Mouse (Mus musculus) heart, adult 2 months (tissue): Measurements from ENCODE around the gene Kmt2d. TPM values are rescaled to one million over a fixed set of nuclear protein-coding genes. Genes with fewer than 3 reads are reported as not detected.

Source experiments
- DNase-seq, 2 experiments: peaks; one replicate each; pipeline ENCODE4 v3.0.0; 2021
- H3K27ac ChIP-seq: fragments of 200-600 bp; 2 replicates; pipeline ENCODE4 v1.8.1; 2022
- H3K27me3 ChIP-seq: fragments of 200-500 bp; 2 replicates; pipeline ENCODE4 v1.6.1; 2012; ENCODE audit warnings: mild to moderate bottlenecking, low read length, inconsistent platforms, mixed read lengths; ENCODE audit not compliant: control insufficient read depth, insufficient read depth
- H3K36me3 ChIP-seq: fragments of 200-500 bp; 2 replicates; pipeline ENCODE4 v1.6.1; 2012; ENCODE audit warnings: low read length, inconsistent platforms; ENCODE audit not compliant: control insufficient read depth, insufficient read depth
- H3K4me1 ChIP-seq: fragments of 200-500 bp; 2 replicates; pipeline ENCODE4 v1.6.1; 2011; ENCODE audit warnings: low read length; ENCODE audit not compliant: control insufficient read depth, insufficient read depth
- H3K4me3 ChIP-seq: fragments of 200-600 bp; 2 replicates; pipeline ENCODE4 v1.8.1; 2022
- H3K79me2 ChIP-seq: fragments of 200-500 bp; replicated peaks from 2 replicates; pipeline ENCODE4 v1.6.1; 2012; ENCODE audit warnings: mild to moderate bottlenecking, inconsistent platforms, low read length, moderate library complexity, mixed read lengths; ENCODE audit not compliant: control insufficient read depth, insufficient read depth
- H3K9ac ChIP-seq: fragments of 200-500 bp; 2 replicates; pipeline ENCODE4 v1.6.1; 2012; ENCODE audit warnings: low read depth, mild to moderate bottlenecking, control low read depth, inconsistent platforms, low read length, mixed read lengths
- CTCF ChIP-seq: fragments of 200-600 bp; IDR thresholded peaks from 2 replicates; pipeline ENCODE4 v1.8.1; 2022; ENCODE audit warnings: antibody characterized with exemption, mild to moderate bottlenecking, moderate library complexity
- EP300 ChIP-seq: fragments of 200-500 bp; IDR thresholded peaks from 2 replicates; pipeline ENCODE4 v1.6.1; 2011; ENCODE audit warnings: low read depth, low read length, control low read depth; ENCODE audit not compliant: insufficient read depth
- POLR2A ChIP-seq: fragments of 200-500 bp; IDR thresholded peaks from 2 replicates; pipeline ENCODE4 v1.6.1; 2011; ENCODE audit warnings: mild to moderate bottlenecking, low read depth, low read length, control low read depth; ENCODE audit not compliant: insufficient read depth
- WGBS: fragments of 180-500 bp; shearing (Covaris S2); methylation state at CpG from one replicate; pipeline ENCODE4 v1.1.7; 2018; 5-methylcytosine and 5-hydroxymethylcytosine counted together
- intact Hi-C: fragments of 180-260 bp; cut with DNase I; formaldehyde crosslinking; loops from one replicate; pipeline ENCODE4 v1.15.1; 2025
- polyA plus RNA-seq: library from polyadenylated mRNA; depleted of rRNA; stranded (reverse); fragments of >200 nt; gene quantifications from 2 replicates; pipeline ENCODE4 v1.2.3, GENCODE M21; 2012
- total RNA-seq, 2 experiments: library from RNA; stranded (reverse); gene quantifications; 2 replicates each; pipeline ENCODE4 v1.2.3; 2021

The Kmt2d gene
- total and polyA plus RNA-seq, 3 experiments: 17.7 to 56.5 (median 51.3) TPM

DNA sequence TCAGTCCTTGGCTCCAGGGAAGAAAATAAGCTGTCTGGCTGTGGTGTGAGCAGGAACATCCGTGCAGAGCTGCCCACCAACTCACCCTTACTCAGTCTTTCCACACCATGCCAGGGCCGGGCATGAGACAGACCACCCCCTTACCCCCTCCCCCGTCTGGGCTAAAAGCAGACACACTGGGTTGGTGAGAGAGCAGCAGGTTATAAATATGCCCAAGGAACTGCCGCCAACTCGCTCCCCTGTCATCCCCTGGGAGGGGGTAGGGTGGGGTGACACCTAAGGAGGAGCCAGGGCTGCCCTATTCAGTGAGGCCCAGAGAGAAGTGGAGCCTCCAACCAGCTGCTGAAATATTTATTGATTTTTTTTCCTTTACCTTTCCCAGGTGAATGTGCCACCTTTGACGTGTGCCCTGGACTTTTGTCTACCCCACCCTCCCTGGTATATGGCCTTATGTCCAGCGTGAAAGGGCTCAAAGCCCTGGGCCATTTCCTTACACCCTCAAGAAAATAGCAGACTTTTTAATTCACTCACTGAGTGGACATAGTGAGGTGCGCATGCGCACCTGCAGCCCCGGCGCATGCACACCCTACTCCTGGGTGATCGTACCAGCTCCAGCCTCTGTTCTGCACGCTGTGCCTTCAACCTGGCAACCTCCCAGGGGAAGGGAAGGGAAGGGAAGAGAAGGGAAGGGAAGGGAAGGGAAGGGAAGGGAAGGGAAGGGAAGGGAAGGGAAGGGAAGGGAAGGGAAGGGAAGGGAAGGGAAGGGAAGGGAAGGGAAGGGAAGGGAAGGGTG lies 74.0 kb downstream of the Kmt2d start:
- WGBS: 11% methylated on average over 13 of the region's 13 CpGs

DNA sequence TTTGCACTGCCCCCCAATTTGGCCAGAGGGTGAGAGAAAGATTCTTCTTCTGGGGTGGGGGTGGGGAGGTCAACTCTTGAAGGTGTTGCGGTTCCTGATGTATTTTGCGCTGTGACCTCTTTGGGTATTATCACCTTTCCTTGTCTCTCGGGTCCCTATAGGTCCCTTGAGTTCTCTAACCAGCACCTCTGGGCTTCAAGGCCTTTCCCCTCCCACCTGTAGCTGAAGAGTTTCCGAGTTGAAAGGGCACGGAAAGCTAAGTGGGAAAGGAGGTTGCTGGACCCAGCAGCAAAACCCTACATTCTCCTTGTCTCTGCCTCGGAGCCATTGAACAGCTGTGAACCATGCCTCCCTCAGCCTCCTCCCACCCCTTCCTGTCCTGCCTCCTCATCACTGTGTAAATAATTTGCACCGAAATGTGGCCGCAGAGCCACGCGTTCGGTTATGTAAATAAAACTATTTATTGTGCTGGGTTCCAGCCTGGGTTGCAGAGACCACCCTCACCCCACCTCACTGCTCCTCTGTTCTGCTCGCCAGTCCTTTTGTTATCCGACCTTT lies 77.8 kb downstream of the Kmt2d start:
- DNase-seq: no peak
- no peaks in the 10 kb centered on the region for H3K79me2 ChIP-seq
- peaks cover 8% of the 10 kb centered on the region for H3K4me1 ChIP-seq
- intact Hi-C loops: no loop called here
- no peak overlapping the region for H3K4me3 ChIP-seq
- TF ChIP-seq EP300 (no peak), POLR2A (no peak), CTCF (no peak)
- no peak overlapping the region for H3K27ac ChIP-seq
- no peak overlapping the region for H3K9ac ChIP-seq
- WGBS: 21% methylated on average over 13 of the region's 13 CpGs
- H3K27me3 ChIP-seq: peaks cover 34% of the 10 kb centered on the region
- H3K36me3 ChIP-seq: no peaks in the 10 kb centered on the region

More for the DNA sequence above, 74.0 kb downstream of the Kmt2d start:
- DNase-seq: no peak
- Histone ChIP-seq H3K4me1 (peaks cover 3% of the 10 kb centered on the region), H3K79me2 (no peaks in the 10 kb centered on the region), H3K9ac (no peak overlapping the region), H3K36me3 (no peaks in the 10 kb centered on the region), H3K4me3 (no peak overlapping the region), H3K27ac (no peak overlapping the region), H3K27me3 (peaks cover 13% of the 10 kb centered on the region)
- intact Hi-C loops: loop anchor here (2.0 to 5.0 kb wide), 2 partner anchors 85 to 132 kb away; no protein-coding TSS in a partner anchor
- TF ChIP-seq EP300: no peak
- TF ChIP-seq CTCF: no peak
- TF ChIP-seq POLR2A: no peak

DNA sequence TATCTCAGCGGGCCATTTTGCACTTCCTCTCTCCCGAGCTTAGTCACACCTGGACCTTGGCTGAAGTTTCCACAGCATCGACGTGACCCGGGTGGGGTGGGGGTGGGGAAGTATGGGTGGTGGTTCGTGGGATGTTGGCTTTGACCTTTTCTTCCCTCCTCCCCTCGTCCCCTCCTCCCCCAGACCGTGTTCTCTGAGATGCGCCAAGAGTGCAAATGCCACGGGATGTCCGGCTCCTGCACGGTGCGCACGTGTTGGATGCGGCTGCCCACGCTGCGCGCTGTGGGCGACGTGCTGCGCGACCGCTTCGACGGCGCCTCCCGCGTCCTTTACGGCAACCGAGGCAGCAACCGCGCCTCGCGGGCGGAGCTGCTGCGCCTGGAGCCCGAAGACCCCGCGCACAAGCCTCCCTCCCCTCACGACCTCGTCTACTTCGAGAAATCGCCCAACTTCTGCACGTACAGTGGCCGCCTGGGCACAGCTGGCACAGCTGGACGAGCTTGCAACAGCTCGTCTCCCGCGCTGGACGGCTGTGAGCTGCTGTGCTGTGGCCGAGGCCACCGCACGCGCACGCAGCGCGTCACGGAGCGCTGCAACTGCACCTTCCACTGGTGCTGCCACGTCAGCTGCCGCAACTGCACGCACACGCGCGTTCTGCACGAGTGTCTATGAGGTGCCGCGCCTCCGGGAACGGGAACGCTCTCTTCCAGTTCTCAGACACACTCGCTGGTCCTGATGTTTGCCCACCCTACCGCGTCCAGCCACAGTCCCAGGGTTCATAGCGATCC lies 78.6 kb downstream of the Kmt2d start:
- DNase-seq: no peak
- no peak overlapping the region for H3K27ac ChIP-seq
- intact Hi-C loops: no loop called here
- H3K9ac ChIP-seq: peak overlapping the region; percentile 5; the same call in 1 of the 2 replicates
- no peak for TF ChIP-seq CTCF
- TF ChIP-seq EP300: no peak
- no peak for TF ChIP-seq POLR2A
- H3K36me3 ChIP-seq: no peaks in the 10 kb centered on the region
- 2% methylated on average over 73 of the region's 75 CpGs for WGBS
- no peak overlapping the region; the same call in 1 of the 2 replicates for H3K4me3 ChIP-seq
- peaks cover 8% of the 10 kb centered on the region for H3K4me1 ChIP-seq
- peaks cover 35% of the 10 kb centered on the region for H3K27me3 ChIP-seq
- no peaks in the 10 kb centered on the region for H3K79me2 ChIP-seq

DNA sequence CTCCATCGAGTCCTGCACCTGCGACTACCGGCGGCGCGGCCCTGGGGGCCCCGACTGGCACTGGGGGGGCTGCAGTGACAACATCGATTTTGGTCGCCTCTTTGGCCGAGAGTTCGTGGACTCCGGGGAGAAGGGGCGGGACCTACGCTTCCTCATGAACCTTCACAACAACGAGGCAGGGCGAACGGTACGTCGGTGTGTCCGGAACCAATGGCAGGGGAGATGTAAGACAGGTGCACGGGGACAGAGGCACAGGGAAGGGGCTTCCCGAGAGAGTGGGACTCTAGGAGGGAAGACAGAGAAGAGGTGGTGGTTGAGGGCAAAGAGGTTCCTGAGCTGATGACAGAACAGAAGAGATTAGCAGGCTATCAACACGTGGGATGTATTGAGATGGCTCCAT lies 79.2 kb downstream of the Kmt2d start:
- Histone ChIP-seq H3K4me1 (peaks cover 8% of the 10 kb centered on the region), H3K9ac (no peak overlapping the region), H3K27ac (no peak overlapping the region), H3K36me3 (no peaks in the 10 kb centered on the region), H3K4me3 (no peak overlapping the region), H3K79me2 (no peaks in the 10 kb centered on the region), H3K27me3 (peaks cover 35% of the 10 kb centered on the region)
- intact Hi-C loops: no loop called here
- TF ChIP-seq CTCF (no peak), POLR2A (no peak), EP300 (no peak)
- WGBS: 2% methylated on average over 23 of the region's 23 CpGs
- DNase-seq: no peak

DNA sequence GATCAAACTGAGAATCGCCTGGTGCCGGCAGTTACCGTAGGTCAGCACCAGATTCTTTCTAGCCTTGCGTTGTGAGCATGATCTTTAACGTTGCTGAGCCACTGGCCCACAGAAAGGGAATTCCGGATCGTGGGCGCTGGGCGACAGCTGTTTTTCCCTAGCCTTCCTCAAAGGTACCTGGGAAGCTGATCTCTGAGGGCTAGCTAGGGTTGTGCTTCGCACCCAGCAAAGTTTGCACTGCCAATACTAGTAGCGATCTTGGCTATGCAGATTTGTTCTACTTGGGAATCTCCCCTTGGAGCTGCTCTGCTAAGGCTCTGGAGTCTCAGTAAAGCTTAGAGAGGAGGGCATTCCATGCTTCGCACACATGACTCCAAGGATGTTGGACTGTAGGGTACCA lies 79.8 kb downstream of the Kmt2d start:
- WGBS: 1% methylated on average over 12 of the region's 12 CpGs
- no peak for TF ChIP-seq EP300
- no peak for TF ChIP-seq CTCF
- TF ChIP-seq POLR2A: no peak
- no peaks in the 10 kb centered on the region for H3K79me2 ChIP-seq
- no peak overlapping the region for H3K9ac ChIP-seq
- H3K36me3 ChIP-seq: no peaks in the 10 kb centered on the region
- DNase-seq: no peak
- H3K27ac ChIP-seq: no peak overlapping the region
- intact Hi-C loops: no loop called here
- peaks cover 35% of the 10 kb centered on the region for H3K27me3 ChIP-seq
- peak overlapping the region; percentile 24; the same call in 1 of the 2 replicates for H3K4me3 ChIP-seq
- H3K4me1 ChIP-seq: peaks cover 8% of the 10 kb centered on the region

DNA sequence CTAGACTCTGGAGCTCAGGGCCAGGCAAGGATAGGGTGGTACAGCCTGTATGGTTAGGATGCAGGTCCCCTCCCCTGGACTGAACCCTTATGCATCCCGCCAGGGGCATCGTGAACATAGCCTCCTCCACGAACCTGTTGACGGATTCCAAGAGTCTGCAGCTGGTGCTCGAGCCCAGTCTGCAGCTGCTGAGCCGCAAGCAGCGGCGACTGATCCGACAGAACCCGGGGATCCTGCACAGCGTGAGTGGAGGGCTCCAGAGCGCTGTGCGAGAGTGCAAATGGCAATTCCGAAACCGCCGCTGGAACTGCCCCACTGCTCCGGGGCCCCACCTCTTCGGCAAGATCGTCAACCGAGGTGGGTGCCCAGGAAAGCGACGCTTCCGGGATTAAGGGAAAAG lies 80.2 kb downstream of the Kmt2d start:
- DNase-seq: no peak
- no peaks in the 10 kb centered on the region for H3K79me2 ChIP-seq
- TF ChIP-seq EP300: no peak
- no peak for TF ChIP-seq POLR2A
- TF ChIP-seq CTCF: no peak
- intact Hi-C loops: no loop called here
- WGBS: under 1% methylated on average over 23 of the region's 23 CpGs
- no peak overlapping the region for H3K9ac ChIP-seq
- H3K27ac ChIP-seq: no peak overlapping the region
- H3K36me3 ChIP-seq: no peaks in the 10 kb centered on the region
- peaks cover 35% of the 10 kb centered on the region for H3K27me3 ChIP-seq
- H3K4me3 ChIP-seq: peak overlapping the region; percentile 24; the same call in 1 of the 2 replicates
- H3K4me1 ChIP-seq: peaks cover 8% of the 10 kb centered on the region
